Mouse (Mus musculus): ENCODE data around the gene Fbxw4. TPM values are rescaled to one million over a fixed set of nuclear protein-coding genes. Genes with fewer than 3 reads are reported as not detected.
"Not testable (repeated sequence)": the region's sequence is repeated elsewhere in the genome, so short reads cannot be mapped to it uniquely, and the experiment has no call there.

Fbxw4 gene
- polyA plus RNA-seq, 2 experiments, result 6.6 to 52.2 TPM

DNA sequence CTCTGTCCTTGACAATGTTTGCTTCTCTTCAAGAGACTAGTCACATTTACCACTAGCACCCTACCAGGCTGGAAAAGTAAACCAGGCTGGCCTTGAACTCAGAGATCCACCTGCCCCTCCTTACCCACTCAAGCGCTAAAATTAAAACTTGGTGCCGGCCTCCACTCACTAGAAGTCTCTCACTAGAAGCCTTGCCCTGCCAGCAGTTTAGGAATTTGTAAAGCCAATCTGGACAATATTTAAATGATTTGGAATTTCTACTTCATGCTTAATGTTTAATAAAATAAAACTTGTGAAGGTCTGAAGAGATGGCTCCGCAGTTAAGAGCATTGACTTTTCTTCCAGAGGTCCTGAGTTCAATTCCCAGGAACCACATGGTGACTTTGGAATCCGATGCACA is 10.3 kb downstream of the Fbxw4 start:
- H3K4me2 ChIP-seq (replicated peaks; ENCODE audit: low read depth, low read length, severe bottlenecking), result no peak overlapping the region
- ATAC-seq (ENCODE audit: low FRiP score, low read depth), result no peak
- no peak overlapping the region for H3K27ac ChIP-seq (replicated peaks; ENCODE audit: low read depth, low read length)
- H3K27me3 ChIP-seq (ENCODE audit: control insufficient read depth, insufficient read depth, low read length), result no peaks in the 10 kb centered on the region
- H3K36me3 ChIP-seq (ENCODE audit: control insufficient read depth, insufficient read depth, low read length), result no peaks in the 10 kb centered on the region
- H3K4me1 ChIP-seq (ENCODE audit: control insufficient read depth, insufficient read depth, low read length), result peaks cover 22% of the 10 kb centered on the region
- H3K9me3 ChIP-seq (ENCODE audit: control insufficient read depth, low read length), result no peaks in the 10 kb centered on the region
- no peak for TF ChIP-seq POLR2A (IDR thresholded peaks at IDR 0.05; ENCODE audit: borderline replicate concordance, extremely low read depth, insufficient read depth, insufficient read length)
- no peak overlapping the region for H3K9ac ChIP-seq (ENCODE audit: low read depth, low read length, severe bottlenecking)
- H3K4me3 ChIP-seq (replicated peaks; ENCODE audit: low read length), result no peak overlapping the region
- 86% methylated on average over 4 of the region's 4 CpGs for WGBS
- DNase-seq (ENCODE audit: low spot score), result no peak

DNA sequence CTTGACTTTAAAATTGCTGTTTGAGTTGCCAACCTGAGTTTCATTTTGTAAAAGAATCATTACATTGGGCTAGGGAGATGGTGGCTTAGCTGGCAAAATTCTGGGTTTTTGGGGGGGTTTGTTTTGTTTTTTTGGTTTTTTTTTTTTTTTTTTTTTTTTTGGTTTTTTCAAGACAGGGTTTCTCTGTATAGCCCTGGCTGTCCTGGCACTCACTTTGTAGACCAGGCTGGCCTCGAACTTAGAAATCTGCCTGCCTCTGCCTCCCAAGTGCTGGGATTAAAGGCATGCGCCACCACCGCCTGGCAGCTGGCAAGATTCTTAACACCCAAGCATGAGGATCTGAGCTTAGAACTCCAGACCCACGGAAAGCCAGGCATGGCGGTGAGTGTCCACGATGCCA is 11.6 kb downstream of the Fbxw4 start:
- not testable (repeated sequence) for H3K9me3 ChIP-seq (ENCODE audit: control insufficient read depth, low read length); H3K27me3 ChIP-seq (ENCODE audit: control insufficient read depth, insufficient read depth, low read length); H3K9ac ChIP-seq (ENCODE audit: low read depth, low read length, severe bottlenecking); DNase-seq (ENCODE audit: low spot score); H3K27ac ChIP-seq (replicated peaks; ENCODE audit: low read depth, low read length); H3K4me2 ChIP-seq (replicated peaks; ENCODE audit: low read depth, low read length, severe bottlenecking); ATAC-seq (ENCODE audit: low FRiP score, low read depth); H3K36me3 ChIP-seq (ENCODE audit: control insufficient read depth, insufficient read depth, low read length); H3K4me3 ChIP-seq (replicated peaks; ENCODE audit: low read length)
- peaks cover 20% of the 10 kb centered on the region for H3K4me1 ChIP-seq (ENCODE audit: control insufficient read depth, insufficient read depth, low read length)
- WGBS, result 97% methylated on average over 6 of the region's 6 CpGs

DNA sequence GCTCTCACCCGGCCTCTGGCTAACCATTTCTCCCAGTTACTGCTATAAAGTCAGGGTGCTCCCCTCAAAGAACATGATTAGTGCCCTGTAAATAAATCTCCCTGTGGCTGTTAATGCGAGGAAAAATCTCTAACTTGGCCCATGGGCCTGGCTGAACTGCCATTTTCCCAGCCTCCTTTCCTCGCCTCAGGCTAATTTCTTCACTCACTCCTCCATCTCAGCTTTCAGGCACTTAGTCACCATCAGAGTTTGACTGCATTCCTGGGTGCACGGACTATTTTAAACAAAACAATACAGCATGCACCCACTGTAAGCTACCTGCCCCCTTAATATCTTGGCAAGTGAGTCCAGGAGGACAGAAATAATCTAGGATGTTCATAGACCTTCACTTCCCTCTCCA is 13.2 kb downstream of the Fbxw4 start:
- DNase-seq (ENCODE audit: low spot score) (no peak), ATAC-seq (ENCODE audit: low FRiP score, low read depth) (no peak)
- Histone ChIP-seq H3K27ac (replicated peaks; ENCODE audit: low read depth, low read length) (no peak overlapping the region), H3K4me2 (replicated peaks; ENCODE audit: low read depth, low read length, severe bottlenecking) (no peak overlapping the region), H3K27me3 (ENCODE audit: control insufficient read depth, insufficient read depth, low read length) (no peaks in the 10 kb centered on the region), H3K4me1 (ENCODE audit: control insufficient read depth, insufficient read depth, low read length) (peaks cover 10% of the 10 kb centered on the region; the same call in 1 of the 2 replicates), H3K9me3 (ENCODE audit: control insufficient read depth, low read length) (no peaks in the 10 kb centered on the region), H3K36me3 (ENCODE audit: control insufficient read depth, insufficient read depth, low read length) (no peaks in the 10 kb centered on the region), H3K4me3 (replicated peaks; ENCODE audit: low read length) (no peak overlapping the region), H3K9ac (ENCODE audit: low read depth, low read length, severe bottlenecking) (no peak overlapping the region)
- TF ChIP-seq POLR2A (IDR thresholded peaks at IDR 0.05; ENCODE audit: borderline replicate concordance, extremely low read depth, insufficient read depth, insufficient read length), result no peak
- 19% methylated on average over 4 of the region's 4 CpGs for WGBS

DNA sequence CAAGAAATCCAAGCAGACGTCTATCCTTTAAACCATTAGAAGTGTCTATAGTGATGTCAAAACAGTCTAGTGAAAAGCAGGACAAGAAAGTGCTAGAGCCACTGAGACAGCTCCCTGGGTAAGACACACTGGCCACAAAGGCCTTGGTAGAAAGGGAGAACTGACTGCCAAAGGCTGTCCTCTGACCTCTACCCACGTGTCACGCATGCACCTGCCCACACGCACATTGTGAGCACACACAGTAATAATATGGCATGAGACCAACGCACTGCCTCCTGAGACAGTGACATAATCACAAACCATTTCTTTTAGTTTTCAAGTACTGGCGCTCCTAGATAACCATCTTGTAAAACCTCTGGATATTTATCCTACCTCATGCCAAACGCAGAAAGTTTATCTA is 19.4 kb downstream of the Fbxw4 start:
- ATAC-seq (ENCODE audit: low FRiP score, low read depth), result no peak
- no peak for DNase-seq (ENCODE audit: low spot score)
- H3K4me2 ChIP-seq (replicated peaks; ENCODE audit: low read depth, low read length, severe bottlenecking), result no peak overlapping the region
- H3K4me3 ChIP-seq (replicated peaks; ENCODE audit: low read length), result no peak overlapping the region
- H3K27ac ChIP-seq (replicated peaks; ENCODE audit: low read depth, low read length), result no peak overlapping the region
- no peak for TF ChIP-seq POLR2A (IDR thresholded peaks at IDR 0.05; ENCODE audit: borderline replicate concordance, extremely low read depth, insufficient read depth, insufficient read length)
- H3K36me3 ChIP-seq (ENCODE audit: control insufficient read depth, insufficient read depth, low read length), result 0 out of 2 replicates have a peak, but pooled peaks cover 10% of the 10 kb centered on the region
- 83% methylated on average over 7 of the region's 7 CpGs for whole genome bisulfite sequencing
- H3K9me3 ChIP-seq (ENCODE audit: control insufficient read depth, low read length), result no peaks in the 10 kb centered on the region
- H3K4me1 ChIP-seq (ENCODE audit: control insufficient read depth, insufficient read depth, low read length), result no peaks in the 10 kb centered on the region
- H3K27me3 ChIP-seq (ENCODE audit: control insufficient read depth, insufficient read depth, low read length), result no peaks in the 10 kb centered on the region
- no peak overlapping the region for H3K9ac ChIP-seq (ENCODE audit: low read depth, low read length, severe bottlenecking)

DNA sequence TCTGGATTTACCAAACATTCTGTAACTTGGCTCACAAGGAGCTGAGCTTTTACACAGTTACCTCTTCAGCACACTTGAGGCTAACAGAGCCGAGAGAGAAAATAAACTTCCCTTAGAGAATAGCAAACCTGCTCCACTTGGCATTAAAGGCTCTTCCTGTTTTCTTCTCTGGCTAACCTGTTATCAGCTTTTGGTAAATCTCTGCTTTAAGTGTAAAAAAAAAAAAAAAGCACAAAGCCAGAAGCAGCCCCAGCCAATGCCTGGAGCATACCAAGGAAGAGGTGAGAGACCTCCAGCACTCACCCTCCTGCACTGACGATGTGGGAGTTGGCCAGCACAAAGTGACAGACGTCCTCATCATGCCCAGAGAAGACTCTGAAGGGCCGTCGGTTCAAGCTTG is 24.2 kb downstream of the Fbxw4 start:
- no peak for ATAC-seq (ENCODE audit: low FRiP score, low read depth)
- Histone ChIP-seq H3K9me3 (ENCODE audit: control insufficient read depth, low read length) (no peaks in the 10 kb centered on the region), H3K4me1 (ENCODE audit: control insufficient read depth, insufficient read depth, low read length) (no peaks in the 10 kb centered on the region), H3K27ac (replicated peaks; ENCODE audit: low read depth, low read length) (no peak overlapping the region), H3K4me2 (replicated peaks; ENCODE audit: low read depth, low read length, severe bottlenecking) (no peak overlapping the region), H3K27me3 (ENCODE audit: control insufficient read depth, insufficient read depth, low read length) (no peaks in the 10 kb centered on the region), H3K9ac (ENCODE audit: low read depth, low read length, severe bottlenecking) (no peak overlapping the region), H3K4me3 (replicated peaks; ENCODE audit: low read length) (no peak overlapping the region), H3K36me3 (ENCODE audit: control insufficient read depth, insufficient read depth, low read length) (peaks cover 42% of the 10 kb centered on the region)
- DNase-seq (ENCODE audit: low spot score), result no peak
- 57% methylated on average over 5 of the region's 5 CpGs for WGBS
- TF ChIP-seq POLR2A (IDR thresholded peaks at IDR 0.05; ENCODE audit: borderline replicate concordance, extremely low read depth, insufficient read depth, insufficient read length), result no peak

DNA sequence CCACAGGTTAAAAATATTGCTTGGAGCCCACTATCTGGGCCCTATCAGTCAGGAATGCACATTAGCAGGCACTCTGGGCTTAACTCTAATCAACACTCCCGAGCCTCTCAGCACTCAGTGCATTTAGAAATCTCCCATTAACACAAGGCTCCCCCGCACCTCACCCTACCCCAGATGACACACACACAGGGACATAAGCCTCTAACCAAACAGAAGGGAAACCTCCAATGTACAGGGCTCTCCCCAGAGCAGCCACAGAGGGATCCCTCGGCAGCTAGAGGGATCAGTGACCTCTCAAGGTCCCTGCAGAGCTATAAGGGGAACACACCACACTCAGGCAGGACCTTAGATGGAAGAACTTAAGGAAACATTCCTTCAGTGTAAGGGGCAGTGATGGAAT is 28.5 kb downstream of the Fbxw4 start:
- 18% methylated on average over 3 of the region's 3 CpGs for WGBS
- Histone ChIP-seq H3K27me3 (ENCODE audit: control insufficient read depth, insufficient read depth, low read length) (no peaks in the 10 kb centered on the region), H3K4me2 (replicated peaks; ENCODE audit: low read depth, low read length, severe bottlenecking) (no peak overlapping the region), H3K9ac (ENCODE audit: low read depth, low read length, severe bottlenecking) (no peak overlapping the region), H3K4me1 (ENCODE audit: control insufficient read depth, insufficient read depth, low read length) (no peaks in the 10 kb centered on the region; the same call in 1 of the 2 replicates), H3K27ac (replicated peaks; ENCODE audit: low read depth, low read length) (no peak overlapping the region), H3K36me3 (ENCODE audit: control insufficient read depth, insufficient read depth, low read length) (peaks cover 70% of the 10 kb centered on the region), H3K4me3 (replicated peaks; ENCODE audit: low read length) (no peak overlapping the region), H3K9me3 (ENCODE audit: control insufficient read depth, low read length) (no peaks in the 10 kb centered on the region)
- ATAC-seq (ENCODE audit: low FRiP score, low read depth) (no peak), DNase-seq (ENCODE audit: low spot score) (no peak)
- TF ChIP-seq POLR2A (IDR thresholded peaks at IDR 0.05; ENCODE audit: borderline replicate concordance, extremely low read depth, insufficient read depth, insufficient read length), result no peak

Measured in limb, embryonic 14.5 days (tissue).